Mouse (Mus musculus) Patski (cell line): ENCODE data around the gene Avpi1. TPM values are rescaled to one million over a fixed set of nuclear protein-coding genes. Genes with fewer than 3 reads are reported as not detected.
A peak's percentile ranks its signal among the peaks of the same experiment; 100 is the strongest.

ENCODE experiments used
- ATAC-seq: fragments of 100-300 bp; one replicate; pipeline ENCODE4 v1.8.0; 2021
- CTCF ChIA-PET: fragments of 350-600 bp; sonication (Branson Sonifier 250); formaldehyde crosslinking; loops from one replicate; lab custom pipeline; 2022; ENCODE audit warnings: inconsistent platforms; lab: Charles Lee
- POLR2A ChIA-PET: fragments of 350-600 bp; sonication (Branson Sonifier 250); formaldehyde crosslinking; loops from one replicate; lab custom pipeline; 2022; ENCODE audit warnings: antibody characterized with exemption, inconsistent platforms; lab: Charles Lee
- DNase-seq: peaks from one replicate; pipeline ENCODE4 v3.0.0-alpha.2; 2011; ENCODE audit warnings: low read depth, low spot score
- H3K27me3 ChIP-seq: fragments of 371-371 bp; one replicate; pipeline ENCODE4 v1.5.1; 2021
- CTCF ChIP-seq: fragments of 100-300 bp; IDR thresholded peaks from one replicate; pipeline ENCODE4 v1.5.1; 2021
- in situ Hi-C: fragments of 300-500 bp; cut with MboI; formaldehyde crosslinking; loops from 3 replicates; pipeline ENCODE4 v1.11.1; 2018; ENCODE audit warnings: low pct_unique_long_range_greater_than_20kb, mixed read lengths
- polyA plus RNA-seq: library from polyadenylated mRNA; unstranded; gene quantifications from one replicate; pipeline ENCODE4 v1.2.3, GENCODE M21; 2021

Gene Avpi1
- polyA plus RNA-seq, 1 experiment from 2014 or later = 34.6 TPM

DNA sequence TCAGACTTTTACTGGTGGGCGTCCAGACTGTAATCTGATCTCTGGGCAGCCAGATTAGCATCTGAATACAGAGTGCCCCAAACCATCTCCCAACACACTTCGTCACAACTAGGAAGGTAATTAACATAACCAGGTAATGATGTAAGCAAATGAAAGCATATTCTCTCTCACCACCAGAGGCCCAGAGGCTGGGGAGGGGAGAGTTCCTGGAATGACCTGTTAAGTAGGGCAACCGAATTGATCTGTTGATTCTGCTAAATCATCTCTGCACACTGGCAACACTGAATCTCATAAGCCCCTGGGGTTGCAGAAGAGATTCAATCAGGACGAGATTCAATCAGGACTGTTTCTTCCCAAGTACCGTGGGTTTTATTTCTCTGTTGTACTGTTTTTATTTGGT lies 7.3 kb upstream of the Avpi1 start:
- in situ Hi-C loops = no loop called here
- CTCF ChIA-PET = interaction anchor here (1.1 kb wide), 1 partner anchor 16 kb away, joined by 6 read pairs; no protein-coding TSS in a partner anchor
- ATAC-seq (no peak), DNase-seq (no peak)
- POLR2A ChIA-PET = no interaction called here
- H3K27me3 ChIP-seq = no peaks in the 10 kb centered on the region
- TF ChIP-seq CTCF = no peak

DNA sequence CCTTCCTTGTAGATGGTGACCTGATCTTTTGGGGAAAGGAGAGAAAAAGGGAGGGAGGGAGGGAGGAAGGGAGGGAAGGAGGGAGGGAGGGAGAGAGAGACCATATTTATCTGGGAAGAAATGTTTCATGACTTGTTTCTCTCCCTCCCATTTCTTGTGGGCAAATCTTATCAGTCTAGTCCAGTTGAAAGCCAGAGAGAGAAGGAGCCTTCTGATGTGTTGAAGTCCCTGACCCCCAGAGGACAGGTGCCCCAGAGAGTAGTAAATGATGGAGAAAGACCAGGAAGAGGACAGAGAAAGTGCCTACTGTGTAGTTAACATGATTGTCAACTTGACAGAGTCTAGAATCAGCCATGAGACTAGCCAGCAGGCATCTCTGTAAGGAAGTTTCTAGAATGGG lies 6.2 kb upstream of the Avpi1 start:
- POLR2A ChIA-PET = no interaction called here
- CTCF ChIA-PET = interaction anchor here (2.0 kb wide), 1 partner anchor 9 kb away, joined by 6 read pairs; no protein-coding TSS in a partner anchor
- ATAC-seq = no peak
- no peaks in the 10 kb centered on the region for H3K27me3 ChIP-seq
- no peak for DNase-seq
- TF ChIP-seq CTCF = no peak
- in situ Hi-C loops = no loop called here

DNA sequence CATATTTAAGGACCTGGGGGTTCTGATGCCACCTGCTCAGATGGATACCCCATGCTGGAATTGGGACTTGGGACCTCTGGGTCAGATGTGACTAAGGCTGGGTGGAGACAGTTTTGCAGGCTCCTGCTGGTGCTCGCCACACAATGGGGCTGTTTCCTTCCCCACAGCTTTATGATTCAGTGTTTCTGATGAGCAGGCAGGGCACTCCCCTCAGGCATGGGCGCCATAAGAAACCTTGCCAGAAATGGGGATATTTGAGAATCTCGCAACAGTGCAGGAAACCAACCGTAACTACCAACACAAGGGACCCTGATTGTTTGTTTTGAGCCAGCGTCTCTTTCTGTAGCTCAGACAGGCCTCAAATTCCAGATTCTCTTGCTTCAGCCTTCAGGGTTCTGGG lies 2.2 kb upstream of the Avpi1 start:
- ATAC-seq (no peak), DNase-seq (peak; percentile 48)
- POLR2A ChIA-PET = no interaction called here
- CTCF ChIA-PET = interaction anchor here (1.0 to 6.8 kb wide), 4 partner anchors 12 to 96 kb away, joined by 3 to 49 read pairs (median 4); partner anchors contain the start of gene Ankrd2
- H3K27me3 ChIP-seq = no peaks in the 10 kb centered on the region
- in situ Hi-C loops = no loop called here
- TF ChIP-seq CTCF = no peak

DNA sequence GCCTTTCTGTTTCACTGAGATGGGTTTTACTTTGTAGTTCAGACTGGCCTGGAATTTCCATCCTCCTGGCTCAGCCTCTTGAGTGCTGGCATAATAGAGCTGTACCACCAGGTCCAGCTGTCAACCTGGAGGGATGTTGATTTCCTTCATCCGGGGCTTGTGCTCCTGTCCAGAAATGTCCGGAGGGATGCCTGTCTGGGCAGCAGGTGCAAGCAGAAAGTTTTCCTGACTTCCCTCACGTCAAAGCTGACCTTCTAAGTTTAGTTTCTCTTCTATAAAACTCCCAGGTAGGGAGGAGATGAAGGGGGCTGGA lies 1.4 kb upstream of the Avpi1 start:
- ATAC-seq (no peak), DNase-seq (no peak)
- H3K27me3 ChIP-seq = no peaks in the 10 kb centered on the region
- TF ChIP-seq CTCF = no peak
- in situ Hi-C loops = no loop called here
- ChIA-PET CTCF (interaction anchor here (1.5 to 6.8 kb wide), 4 partner anchors 13 to 95 kb away, joined by 3 to 49 read pairs (median 6); partner anchors contain the start of gene Ankrd2), POLR2A (no interaction called here)

DNA sequence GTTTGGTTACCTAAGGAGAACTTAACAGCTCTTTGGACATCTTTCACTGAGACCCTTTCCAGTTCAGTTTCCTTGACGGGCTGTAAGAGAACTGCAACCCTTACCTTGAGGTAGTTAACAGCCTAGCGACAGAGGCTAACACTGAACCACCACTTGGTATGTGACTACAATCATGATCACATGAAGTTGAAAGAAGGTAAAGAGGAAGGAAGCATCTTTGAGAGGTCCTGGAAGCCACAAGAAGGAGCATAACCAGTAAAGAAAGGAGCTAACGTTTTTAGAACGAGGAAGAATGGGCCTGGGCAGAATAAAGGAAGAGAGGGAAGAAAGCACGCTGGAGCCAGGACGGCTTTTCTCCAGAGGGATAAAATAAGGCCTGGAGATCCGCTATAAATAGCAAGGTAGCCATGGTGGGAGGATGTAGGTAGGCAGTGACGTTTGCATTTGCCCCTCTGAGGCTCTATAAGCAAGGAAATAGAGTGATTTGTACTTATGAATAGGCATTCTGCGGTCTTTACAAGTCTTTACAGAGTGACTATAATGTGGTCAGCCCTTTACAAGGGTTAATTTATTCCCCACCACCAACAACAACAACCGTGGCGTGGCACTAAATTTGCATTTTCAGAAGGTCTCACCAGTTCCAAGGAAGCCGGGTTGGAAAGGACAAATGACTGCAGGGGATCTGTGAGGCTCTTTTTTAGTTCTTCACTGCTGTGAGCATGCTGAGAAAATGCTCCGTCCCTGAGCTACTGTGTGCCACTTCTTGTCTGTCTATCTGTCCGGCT lies 842 bp upstream of the Avpi1 start:
- no peaks in the 10 kb centered on the region for H3K27me3 ChIP-seq
- ChIA-PET CTCF (interaction anchor here (1.7 to 6.8 kb wide), 5 partner anchors 13 to 94 kb away, joined by 3 to 49 read pairs (median 6); partner anchors contain the start of gene Ankrd2), POLR2A (interaction anchor here (0.9 to 1.0 kb wide), 2 partner anchors 15 to 137 kb away, joined by 3 read pairs; no protein-coding TSS in a partner anchor)
- TF ChIP-seq CTCF = no peak
- DNase-seq (no peak), ATAC-seq (no peak)
- in situ Hi-C loops = no loop called here

DNA sequence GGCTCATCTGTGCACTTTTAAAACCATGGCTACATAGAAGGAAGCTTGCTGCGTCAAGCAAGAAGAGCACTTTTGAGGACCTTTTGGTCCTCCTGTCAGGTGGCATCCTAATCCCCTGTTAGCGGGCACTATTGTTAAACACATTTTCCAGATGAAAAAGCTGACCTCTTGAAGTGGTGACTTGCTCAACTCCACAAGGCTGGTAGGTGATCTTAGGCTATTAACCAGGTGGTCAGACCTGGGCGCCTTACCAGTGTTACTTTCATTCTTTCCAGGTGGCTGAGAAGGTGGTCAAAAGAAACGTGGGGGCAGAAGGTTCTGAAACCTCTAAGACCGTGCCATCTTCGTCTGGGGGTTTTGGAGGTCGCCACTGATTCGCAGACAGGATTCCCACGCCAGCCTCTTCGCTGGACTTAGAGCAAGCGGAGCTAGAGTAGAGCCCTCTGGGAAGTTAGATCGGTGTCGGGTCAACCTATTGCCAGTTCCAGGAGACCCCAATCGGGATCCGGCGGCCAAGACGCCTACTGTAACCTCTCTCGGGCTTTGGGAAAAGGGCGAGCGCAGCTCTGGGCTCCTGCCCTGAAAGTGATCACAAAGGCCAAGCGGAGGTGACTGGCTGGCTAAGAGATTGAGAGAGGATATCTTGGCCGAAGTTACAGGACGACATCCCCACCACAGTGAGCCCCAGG lies 663 bp downstream of the Avpi1 start:
- DNase-seq (no peak), ATAC-seq (peak; percentile 8)
- POLR2A ChIA-PET = interaction anchor here (0.9 to 1.3 kb wide), 3 partner anchors 16 to 38 kb away, joined by 3 to 4 read pairs (median 3); partner anchors contain the start of gene Pi4k2a
- H3K27me3 ChIP-seq = no peaks in the 10 kb centered on the region
- no peak for TF ChIP-seq CTCF
- in situ Hi-C loops = no loop called here
- CTCF ChIA-PET = interaction anchor here (1.2 to 6.8 kb wide), 7 partner anchors 15 to 93 kb away, joined by 3 to 49 read pairs (median 4); partner anchors contain the start of gene Ankrd2

DNA sequence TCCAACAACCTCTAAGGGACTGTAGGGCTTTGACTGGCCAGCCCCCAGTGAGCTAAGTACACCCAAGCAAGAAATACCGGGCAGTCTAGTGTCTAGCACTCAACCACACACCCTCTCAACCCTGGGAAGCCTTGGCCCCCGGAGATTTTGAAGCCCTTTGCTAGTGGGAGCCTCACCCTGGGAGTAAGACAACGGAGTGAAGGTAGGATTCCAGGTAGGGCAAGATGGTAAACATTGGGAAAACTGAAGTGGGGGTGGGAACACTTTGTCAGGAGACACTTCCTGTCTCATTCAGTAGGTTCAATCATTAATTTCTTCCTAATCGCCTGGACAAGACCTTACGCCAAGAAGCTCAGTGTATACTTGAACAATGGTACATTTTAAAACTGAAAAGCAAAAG lies 1.8 kb downstream of the Avpi1 start:
- ATAC-seq = no peak
- ChIA-PET POLR2A (interaction anchor here (1.7 kb wide), 1 partner anchor 9 kb away, joined by 5 read pairs; no protein-coding TSS in a partner anchor), CTCF (interaction anchor here (0.8 to 6.8 kb wide), 5 partner anchors 13 to 91 kb away, joined by 3 to 49 read pairs (median 4); partner anchors contain the start of gene Ankrd2)
- in situ Hi-C loops = no loop called here
- DNase-seq = no peak
- no peak for TF ChIP-seq CTCF
- no peaks in the 10 kb centered on the region for H3K27me3 ChIP-seq

DNA sequence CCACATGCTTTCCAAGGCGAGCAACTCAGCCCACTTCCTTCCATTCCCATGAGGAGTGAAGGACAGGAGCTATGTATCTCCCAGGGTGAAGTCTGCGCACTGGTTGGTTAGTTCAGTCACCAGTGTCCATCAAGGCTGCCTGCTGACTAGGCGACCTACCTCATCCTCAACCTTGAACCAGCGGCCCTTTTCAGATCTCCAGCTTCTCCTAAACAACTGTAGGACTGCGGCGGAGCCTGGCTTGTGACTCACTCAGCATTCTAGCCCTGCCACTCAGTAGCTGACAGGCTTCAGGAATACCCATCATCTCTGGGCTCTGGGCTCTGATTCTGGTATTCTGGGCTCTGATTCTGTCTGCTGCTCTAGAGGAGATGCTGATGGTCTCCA lies 2.6 kb downstream of the Avpi1 start:
- ChIA-PET POLR2A (interaction anchor here (0.5 to 1.7 kb wide), 2 partner anchors 8 to 1449 kb away, joined by 5 read pairs; no protein-coding TSS in a partner anchor), CTCF (interaction anchor here (0.9 to 6.8 kb wide), 3 partner anchors 9 to 39 kb away, joined by 3 to 49 read pairs (median 4); no protein-coding TSS in a partner anchor)
- DNase-seq (no peak), ATAC-seq (no peak)
- no peak for TF ChIP-seq CTCF
- no peaks in the 10 kb centered on the region for H3K27me3 ChIP-seq
- in situ Hi-C loops = no loop called here

DNA sequence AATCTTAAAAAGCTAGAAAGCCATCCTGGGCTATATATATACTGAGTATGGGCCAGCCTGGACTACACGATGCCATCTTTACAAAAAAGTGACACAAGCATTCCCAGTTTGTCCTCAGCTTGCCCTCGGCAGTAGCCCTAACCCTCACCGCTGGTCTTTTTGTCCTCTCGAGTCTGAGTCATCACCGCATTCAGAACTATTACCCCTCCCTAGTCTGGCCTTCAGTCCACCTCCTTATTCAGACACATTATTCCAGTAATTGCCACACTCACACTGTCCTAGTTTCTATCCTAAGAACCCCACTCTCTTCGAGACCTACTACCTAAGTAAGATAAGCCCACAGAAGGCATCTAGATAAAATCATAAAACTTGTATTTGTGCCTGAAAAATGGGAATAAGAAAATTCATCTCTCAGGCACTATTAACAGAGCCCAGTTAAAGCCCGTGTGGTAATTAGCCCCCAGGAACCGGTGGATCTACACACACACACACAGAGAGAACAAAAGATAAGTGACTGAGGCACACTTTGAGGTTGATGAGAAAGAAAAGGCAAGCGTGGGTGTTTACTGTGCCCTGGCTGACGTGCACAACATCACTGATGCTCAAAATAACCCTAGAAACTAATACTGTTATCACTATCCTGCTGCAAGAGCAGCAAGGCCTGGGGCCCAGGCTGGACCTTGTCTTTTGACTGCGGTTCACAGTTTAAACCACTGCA lies 3.2 kb downstream of the Avpi1 start:
- ChIA-PET CTCF (interaction anchor here (0.9 to 1.3 kb wide), 2 partner anchors 8 to 40 kb away, joined by 3 to 4 read pairs; no protein-coding TSS in a partner anchor), POLR2A (no interaction called here)
- in situ Hi-C loops = no loop called here
- DNase-seq = no peak
- TF ChIP-seq CTCF = no peak
- no peak for ATAC-seq
- H3K27me3 ChIP-seq = no peaks in the 10 kb centered on the region

DNA sequence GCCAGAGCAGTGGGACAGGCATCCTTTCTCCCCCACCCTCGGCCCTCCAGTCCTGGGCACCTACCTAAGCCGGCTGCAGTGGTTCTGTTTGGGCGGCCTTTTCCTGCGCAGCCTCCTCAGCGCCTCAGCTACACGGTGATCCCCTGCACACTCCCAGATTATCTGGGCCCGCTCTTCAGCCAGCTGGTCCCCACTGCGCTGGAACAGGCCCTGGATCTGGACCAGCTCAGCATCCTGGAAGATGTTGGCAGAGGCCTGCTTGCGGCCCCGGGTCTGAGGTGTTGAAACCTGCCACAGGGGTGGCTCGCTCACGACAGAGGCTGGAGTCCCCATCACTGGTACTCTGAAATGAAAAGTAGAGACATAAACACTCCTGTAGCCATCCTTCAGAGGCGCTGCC lies 4.2 kb downstream of the Avpi1 start:
- no peak for ATAC-seq

More for the DNA sequence above, 4.2 kb downstream of the Avpi1 start:
- no peak for TF ChIP-seq CTCF
- ChIA-PET POLR2A (no interaction called here), CTCF (interaction anchor here (1.1 kb wide), 1 partner anchor 20 kb away, joined by 3 read pairs; no protein-coding TSS in a partner anchor)
- DNase-seq = no peak
- H3K27me3 ChIP-seq = no peaks in the 10 kb centered on the region
- in situ Hi-C loops = no loop called here
